Mouse (Mus musculus) layer of hippocampus, postnatal 36 days (tissue): ENCODE data around the gene Tars2. TPM values are rescaled to one million over a fixed set of nuclear protein-coding genes. Genes with fewer than 3 reads are reported as not detected.
"Not testable (repeated sequence)": the region's sequence is repeated elsewhere in the genome, so short reads cannot be mapped to it uniquely, and the experiment has no call there.

Experiments
- DNase-seq, 2 experiments: peaks; one replicate each; pipeline ENCODE4 v3.0.0; 2022
- microRNA-seq, 2 experiments: library from miRNA; unstranded; fragments of <30 nt; microRNA quantifications; one replicate each; pipeline ENCODE4 v1.2.0; 2021
- total RNA-seq, 2 experiments: library from RNA; stranded (reverse); gene quantifications; 2 replicates each; pipeline ENCODE4 v1.2.3; 2021

The Tars2 gene
- total RNA-seq, 2 experiments from 2014 or later: 39.4 to 51.2 TPM

- DNase-seq: no peak
Observed at GRCm38 (mm10) chr3:95694808-95695703, 65.0 kb downstream of the Tars2 start.

GRCm38 (mm10) chr3:95693821-95694807 is 65.9 kb downstream of the Tars2 start:
- DNase-seq: no peak

GRCm38 (mm10) chr3:95692677-95693076 is 67.3 kb downstream of the Tars2 start:
- no peak for DNase-seq

- not testable (repeated sequence) for DNase-seq
Observed at GRCm38 (mm10) chr3:95690552-95690951, 69.5 kb downstream of the Tars2 start.

Small RNA genes lying within 50 kb of the gene (microRNA-seq; reads per million reads assigned to microRNA genes)
- 0.30 to 0.42 reads per million in 2 experiments for gene Mir7014

Other genes with a start within 250 kb of the Tars2 start
- 10 to 100 TPM; 54.5 to 54.7 TPM for gene Ctss, start 233.4 kb downstream of the Tars2 start, total RNA-seq
- not detected for gene Hormad1, start 200.5 kb downstream of the Tars2 start, total RNA-seq
- 10 to 100 TPM; 26.3 to 26.4 TPM for gene Golph3l, start 171.3 kb downstream of the Tars2 start, total RNA-seq
- 100 to 1,000 TPM; 310 TPM for gene Ensa, start 135.2 kb downstream of the Tars2 start, total RNA-seq
- 10 to 100 TPM; 60.8 to 61.3 TPM for gene Mcl1, start 101.4 kb downstream of the Tars2 start, total RNA-seq
- 1 to 10 TPM; 5.0 to 5.1 TPM for gene Adamtsl4, start 72.3 kb downstream of the Tars2 start, total RNA-seq
- 10 to 100 TPM in 1 of 2 experiments, 1 to 10 TPM in 1; 8.4 to 10.5 TPM for gene Ecm1, start 20.6 kb downstream of the Tars2 start, total RNA-seq
- 10 to 100 TPM; 68.5 to 71.8 TPM for gene Rprd2, start 58.7 kb upstream of the Tars2 start, total RNA-seq
- 10 to 100 TPM; 29.9 to 38.4 TPM for gene Prpf3, start 95.7 kb upstream of the Tars2 start, total RNA-seq
- gene Mrps21, start 111.3 kb upstream of the Tars2 start, total RNA-seq: 100 to 1,000 TPM; 159 to 165 TPM
- gene Ciart, start 122.0 kb upstream of the Tars2 start, total RNA-seq: 10 to 100 TPM in 1 of 2 experiments, 1 to 10 TPM in 1; 8.1 to 12.9 TPM
- gene BC028528, start 131.8 kb upstream of the Tars2 start, total RNA-seq: 1 to 10 TPM; 2.5 to 3.6 TPM
- 10 to 100 TPM; 72.2 to 83.3 TPM for gene Aph1a, start 133.8 kb upstream of the Tars2 start, total RNA-seq
- gene Car14, start 144.5 kb upstream of the Tars2 start, total RNA-seq: 10 to 100 TPM in 1 of 2 experiments, 1 to 10 TPM in 1; 9.0 to 12.2 TPM
- 10 to 100 TPM; 77.4 to 94.7 TPM for gene Anp32e, start 169.0 kb upstream of the Tars2 start, total RNA-seq
- gene Plekho1, start 235.8 kb upstream of the Tars2 start, total RNA-seq: 10 to 100 TPM; 37.3 to 41.0 TPM